Mouse (Mus musculus): ENCODE results near the gene Rfc4. TPM values are rescaled to one million over a fixed set of nuclear protein-coding genes. Genes with fewer than 3 reads are reported as not detected.
A peak's percentile ranks its signal among the peaks of the same experiment; 100 is the strongest.

The Rfc4 gene
- polyA plus RNA-seq, 1 experiment = 0.48 TPM

GRCm38 (mm10) chr16:23140911-23141310 lies 13.4 kb upstream of the Rfc4 start:
- Histone ChIP-seq H3K4me3 (ENCODE audit: insufficient read depth, low read depth, low read length) (no peak overlapping the region), H3K36me3 (ENCODE audit: control insufficient read depth, insufficient read depth, low read length) (no peaks in the 10 kb centered on the region), H3K27me3 (replicated peaks; ENCODE audit: control insufficient read depth, insufficient read depth, low read length) (no peaks in the 10 kb centered on the region), H3K27ac (ENCODE audit: insufficient read depth, low read depth, low read length) (no peak overlapping the region), H3K4me1 (ENCODE audit: control insufficient read depth, insufficient read depth, low read length) (no peaks in the 10 kb centered on the region)
- no peak for TF ChIP-seq CTCF (conservative IDR thresholded peaks at IDR 0.05; ENCODE audit: insufficient read depth, insufficient read length, low read depth, low read length)
- TF ChIP-seq POLR2A (IDR thresholded peaks at IDR 0.05; ENCODE audit: low read depth, low read length) = no peak
- no peak for DNase-seq
- WGBS = 90% methylated on average over 3 of the region's 3 CpGs

- Histone ChIP-seq H3K4me1 (ENCODE audit: control insufficient read depth, insufficient read depth, low read length) (no peaks in the 10 kb centered on the region), H3K27me3 (replicated peaks; ENCODE audit: control insufficient read depth, insufficient read depth, low read length) (no peaks in the 10 kb centered on the region), H3K4me3 (ENCODE audit: insufficient read depth, low read depth, low read length) (no peak overlapping the region), H3K36me3 (ENCODE audit: control insufficient read depth, insufficient read depth, low read length) (no peaks in the 10 kb centered on the region), H3K27ac (ENCODE audit: insufficient read depth, low read depth, low read length) (no peak overlapping the region)
- TF ChIP-seq CTCF (conservative IDR thresholded peaks at IDR 0.05; ENCODE audit: insufficient read depth, insufficient read length, low read depth, low read length) (no peak), POLR2A (IDR thresholded peaks at IDR 0.05; ENCODE audit: low read depth, low read length) (no peak)
- 52% methylated on average over 4 of the region's 4 CpGs for WGBS
- DNase-seq = no peak
Measured at GRCm38 (mm10) chr16:23136406-23136970, 9.0 kb upstream of the Rfc4 start.

GRCm38 (mm10) chr16:23135421-23136149 lies 8.0 kb upstream of the Rfc4 start:
- Histone ChIP-seq H3K4me1 (ENCODE audit: control insufficient read depth, insufficient read depth, low read length) (no peaks in the 10 kb centered on the region), H3K36me3 (ENCODE audit: control insufficient read depth, insufficient read depth, low read length) (no peaks in the 10 kb centered on the region), H3K4me3 (ENCODE audit: insufficient read depth, low read depth, low read length) (no peak overlapping the region), H3K27ac (ENCODE audit: insufficient read depth, low read depth, low read length) (no peak overlapping the region), H3K27me3 (replicated peaks; ENCODE audit: control insufficient read depth, insufficient read depth, low read length) (no peaks in the 10 kb centered on the region)
- peak; percentile 42 for DNase-seq
- TF ChIP-seq POLR2A (IDR thresholded peaks at IDR 0.05; ENCODE audit: low read depth, low read length) (no peak), CTCF (conservative IDR thresholded peaks at IDR 0.05; ENCODE audit: insufficient read depth, insufficient read length, low read depth, low read length) (peak; percentile 22; the same call in 1 of the 2 replicates)
- 18% methylated on average over 11 of the region's 11 CpGs for WGBS

GRCm38 (mm10) chr16:23132336-23132735 lies 4.8 kb upstream of the Rfc4 start:
- WGBS = 89% methylated on average over 1 of the region's 1 CpGs
- no peak for TF ChIP-seq CTCF (conservative IDR thresholded peaks at IDR 0.05; ENCODE audit: insufficient read depth, insufficient read length, low read depth, low read length)
- no peak for TF ChIP-seq POLR2A (IDR thresholded peaks at IDR 0.05; ENCODE audit: low read depth, low read length)
- H3K27me3 ChIP-seq (replicated peaks; ENCODE audit: control insufficient read depth, insufficient read depth, low read length) = no peaks in the 10 kb centered on the region

GRCm38 (mm10) chr16:23130303-23130702 lies 2.8 kb upstream of the Rfc4 start:
- Histone ChIP-seq H3K27ac (ENCODE audit: insufficient read depth, low read depth, low read length) (no peak overlapping the region), H3K4me1 (ENCODE audit: control insufficient read depth, insufficient read depth, low read length) (peaks cover 4% of the 10 kb centered on the region; the same call in 1 of the 2 replicates), H3K36me3 (ENCODE audit: control insufficient read depth, insufficient read depth, low read length) (no peaks in the 10 kb centered on the region), H3K27me3 (replicated peaks; ENCODE audit: control insufficient read depth, insufficient read depth, low read length) (no peaks in the 10 kb centered on the region), H3K4me3 (ENCODE audit: insufficient read depth, low read depth, low read length) (no peak overlapping the region)
- WGBS = 92% methylated on average over 3 of the region's 3 CpGs
- TF ChIP-seq CTCF (conservative IDR thresholded peaks at IDR 0.05; ENCODE audit: insufficient read depth, insufficient read length, low read depth, low read length) (no peak), POLR2A (IDR thresholded peaks at IDR 0.05; ENCODE audit: low read depth, low read length) (no peak)
- no peak for DNase-seq

More at GRCm38 (mm10) chr16:23132336-23132735, 4.8 kb upstream of the Rfc4 start:
- H3K4me3 ChIP-seq (ENCODE audit: insufficient read depth, low read depth, low read length) = no peak overlapping the region
- no peak overlapping the region for H3K27ac ChIP-seq (ENCODE audit: insufficient read depth, low read depth, low read length)
- no peaks in the 10 kb centered on the region for H3K36me3 ChIP-seq (ENCODE audit: control insufficient read depth, insufficient read depth, low read length)
- DNase-seq = no peak
- H3K4me1 ChIP-seq (ENCODE audit: control insufficient read depth, insufficient read depth, low read length) = peaks cover 4% of the 10 kb centered on the region; the same call in 1 of the 2 replicates

GRCm38 (mm10) chr16:23127311-23127672 lies 245 bp downstream of the Rfc4 start:
- H3K27ac ChIP-seq (ENCODE audit: insufficient read depth, low read depth, low read length) = no peak overlapping the region
- under 1% methylated on average over 4 of the region's 4 CpGs for WGBS

GRCm38 (mm10) chr16:23124398-23124797 lies 3.1 kb downstream of the Rfc4 start:
- no peaks in the 10 kb centered on the region for H3K36me3 ChIP-seq (ENCODE audit: control insufficient read depth, insufficient read depth, low read length)
- WGBS = 92% methylated on average over 4 of the region's 4 CpGs
- no peak overlapping the region for H3K27ac ChIP-seq (ENCODE audit: insufficient read depth, low read depth, low read length)

More at GRCm38 (mm10) chr16:23127311-23127672, 245 bp downstream of the Rfc4 start:
- H3K4me1 ChIP-seq (ENCODE audit: control insufficient read depth, insufficient read depth, low read length) = peaks cover 4% of the 10 kb centered on the region; the same call in 1 of the 2 replicates
- H3K4me3 ChIP-seq (ENCODE audit: insufficient read depth, low read depth, low read length) = peak overlapping the region; percentile 88
- TF ChIP-seq POLR2A (IDR thresholded peaks at IDR 0.05; ENCODE audit: low read depth, low read length) (no peak), CTCF (conservative IDR thresholded peaks at IDR 0.05; ENCODE audit: insufficient read depth, insufficient read length, low read depth, low read length) (no peak)
- no peaks in the 10 kb centered on the region for H3K27me3 ChIP-seq (replicated peaks; ENCODE audit: control insufficient read depth, insufficient read depth, low read length)
- no peaks in the 10 kb centered on the region for H3K36me3 ChIP-seq (ENCODE audit: control insufficient read depth, insufficient read depth, low read length)
- no peak for DNase-seq

More at GRCm38 (mm10) chr16:23124398-23124797, 3.1 kb downstream of the Rfc4 start:
- Histone ChIP-seq H3K4me3 (ENCODE audit: insufficient read depth, low read depth, low read length) (no peak overlapping the region), H3K27me3 (replicated peaks; ENCODE audit: control insufficient read depth, insufficient read depth, low read length) (no peaks in the 10 kb centered on the region), H3K4me1 (ENCODE audit: control insufficient read depth, insufficient read depth, low read length) (peaks cover 4% of the 10 kb centered on the region; the same call in 1 of the 2 replicates)
- no peak for DNase-seq
- TF ChIP-seq POLR2A (IDR thresholded peaks at IDR 0.05; ENCODE audit: low read depth, low read length) = no peak
- no peak for TF ChIP-seq CTCF (conservative IDR thresholded peaks at IDR 0.05; ENCODE audit: insufficient read depth, insufficient read length, low read depth, low read length)
